Mouse (Mus musculus): ENCODE results near the gene Hnrnpa2b1. TPM values are rescaled to one million over a fixed set of nuclear protein-coding genes. Genes with fewer than 3 reads are reported as not detected.
"Not testable (repeated sequence)": the region's sequence is repeated elsewhere in the genome, so short reads cannot be mapped to it uniquely, and the experiment has no call there.

Gene Hnrnpa2b1
- polyA plus RNA-seq, 1 experiment from 2014 or later: 1,465 TPM

GRCm38 (mm10) chr6:51486076-51486710, 16.5 kb upstream of the Hnrnpa2b1 start:
- no peaks in the 10 kb centered on the region for H3K27me3 ChIP-seq (replicated peaks)
- ATAC-seq (replicated peaks): no peak
- H3K36me3 ChIP-seq (replicated peaks): peaks cover 23% of the 10 kb centered on the region; the same call in 1 of the 2 replicates
- no peak overlapping the region for H3K4me3 ChIP-seq
- H3K4me2 ChIP-seq: no peak overlapping the region
- no peak overlapping the region for H3K9ac ChIP-seq
- no peaks in the 10 kb centered on the region for H3K4me1 ChIP-seq
- no peak overlapping the region for H3K27ac ChIP-seq
- 79% methylated on average over 7 of the region's 7 CpGs for WGBS
- H3K9me3 ChIP-seq: no peaks in the 10 kb centered on the region

GRCm38 (mm10) chr6:51485646-51486045, 16.0 kb upstream of the Hnrnpa2b1 start:
- WGBS: 75% methylated on average over 2 of the region's 2 CpGs
- Histone ChIP-seq H3K9ac (no peak overlapping the region), H3K4me3 (no peak overlapping the region), H3K27me3 (replicated peaks) (no peaks in the 10 kb centered on the region), H3K36me3 (replicated peaks) (peaks cover 26% of the 10 kb centered on the region), H3K27ac (no peak overlapping the region), H3K4me2 (no peak overlapping the region), H3K9me3 (no peaks in the 10 kb centered on the region), H3K4me1 (no peaks in the 10 kb centered on the region)
- no peak for ATAC-seq (replicated peaks)

GRCm38 (mm10) chr6:51484556-51484955, 14.9 kb upstream of the Hnrnpa2b1 start:
- not testable (repeated sequence) for H3K4me1 ChIP-seq; H3K4me2 ChIP-seq; H3K4me3 ChIP-seq; H3K27me3 ChIP-seq (replicated peaks); ATAC-seq (replicated peaks); H3K9ac ChIP-seq; H3K27ac ChIP-seq; H3K9me3 ChIP-seq
- WGBS: 91% methylated on average over 8 of the region's 8 CpGs
- H3K36me3 ChIP-seq (replicated peaks): peaks cover 36% of the 10 kb centered on the region

GRCm38 (mm10) chr6:51483861-51484260, 14.2 kb upstream of the Hnrnpa2b1 start:
- 92% methylated on average over 3 of the region's 3 CpGs for WGBS
- Histone ChIP-seq H3K9ac (no peak overlapping the region), H3K27ac (no peak overlapping the region), H3K27me3 (replicated peaks) (no peaks in the 10 kb centered on the region), H3K9me3 (no peaks in the 10 kb centered on the region), H3K36me3 (replicated peaks) (peaks cover 41% of the 10 kb centered on the region), H3K4me1 (no peaks in the 10 kb centered on the region), H3K4me2 (no peak overlapping the region), H3K4me3 (no peak overlapping the region)
- no peak for ATAC-seq (replicated peaks)

- ATAC-seq (replicated peaks): no peak
- WGBS: 95% methylated on average over 8 of the region's 8 CpGs
- H3K36me3 ChIP-seq (replicated peaks): peaks cover 46% of the 10 kb centered on the region
These were observed 11.9 kb upstream of the Hnrnpa2b1 start for GRCm38 (mm10) chr6:51481548-51481947.

GRCm38 (mm10) chr6:51479136-51479731, 9.5 kb upstream of the Hnrnpa2b1 start:
- ATAC-seq (replicated peaks): no peak
- H3K4me2 ChIP-seq: no peak overlapping the region
- H3K9me3 ChIP-seq: no peaks in the 10 kb centered on the region
- H3K36me3 ChIP-seq (replicated peaks): peaks cover 52% of the 10 kb centered on the region
- WGBS: 94% methylated on average over 4 of the region's 4 CpGs
- H3K27ac ChIP-seq: no peak overlapping the region
- no peak overlapping the region for H3K4me3 ChIP-seq
- no peak overlapping the region for H3K9ac ChIP-seq
- peaks cover under 1% of the 10 kb centered on the region; the same call in 1 of the 2 replicates for H3K4me1 ChIP-seq
- H3K27me3 ChIP-seq (replicated peaks): no peaks in the 10 kb centered on the region

More at GRCm38 (mm10) chr6:51481548-51481947, 11.9 kb upstream of the Hnrnpa2b1 start:
- H3K9me3 ChIP-seq: no peaks in the 10 kb centered on the region
- no peaks in the 10 kb centered on the region for H3K27me3 ChIP-seq (replicated peaks)
- no peak overlapping the region for H3K4me3 ChIP-seq
- H3K4me2 ChIP-seq: no peak overlapping the region
- no peak overlapping the region for H3K27ac ChIP-seq
- no peak overlapping the region for H3K9ac ChIP-seq
- no peaks in the 10 kb centered on the region for H3K4me1 ChIP-seq

- Histone ChIP-seq H3K4me1 (peaks cover 26% of the 10 kb centered on the region), H3K27me3 (replicated peaks) (no peaks in the 10 kb centered on the region), H3K9ac (peak overlapping the region; percentile 37), H3K36me3 (replicated peaks) (peaks cover 19% of the 10 kb centered on the region), H3K27ac (0 out of 2 replicates have a peak overlapping the region, but pooled peaks have one; percentile 13), H3K4me3 (peak overlapping the region; percentile 98), H3K9me3 (no peaks in the 10 kb centered on the region), H3K4me2 (peak overlapping the region; percentile 60)
- WGBS: 37% methylated on average over 4 of the region's 4 CpGs
- no peak for ATAC-seq (replicated peaks)
These were observed 2.5 kb upstream of the Hnrnpa2b1 start for GRCm38 (mm10) chr6:51472213-51472612.

GRCm38 (mm10) chr6:51471782-51472181, 2.1 kb upstream of the Hnrnpa2b1 start:
- H3K4me2 ChIP-seq: peak overlapping the region; percentile 60
- ATAC-seq (replicated peaks): no peak
- H3K27ac ChIP-seq: peak overlapping the region; percentile 13; the same call in 1 of the 2 replicates
- peaks cover 19% of the 10 kb centered on the region for H3K36me3 ChIP-seq (replicated peaks)
- H3K9me3 ChIP-seq: no peaks in the 10 kb centered on the region
- peak overlapping the region; percentile 98 for H3K4me3 ChIP-seq
- 6% methylated on average over 3 of the region's 3 CpGs for WGBS
- peaks cover 31% of the 10 kb centered on the region for H3K4me1 ChIP-seq
- no peaks in the 10 kb centered on the region for H3K27me3 ChIP-seq (replicated peaks)
- peak overlapping the region; percentile 37 for H3K9ac ChIP-seq

GRCm38 (mm10) chr6:51471179-51471505, 1.4 kb upstream of the Hnrnpa2b1 start:
- H3K9me3 ChIP-seq: no peaks in the 10 kb centered on the region
- no peak for ATAC-seq (replicated peaks)
- peak overlapping the region; percentile 60 for H3K4me2 ChIP-seq
- H3K4me3 ChIP-seq: peak overlapping the region; percentile 98
- WGBS: 0% methylated on average over 10 of the region's 10 CpGs
- H3K36me3 ChIP-seq (replicated peaks): peaks cover 20% of the 10 kb centered on the region
- H3K27me3 ChIP-seq (replicated peaks): no peaks in the 10 kb centered on the region
- H3K4me1 ChIP-seq: peaks cover 37% of the 10 kb centered on the region
- peak overlapping the region; percentile 96 for H3K9ac ChIP-seq
- peak overlapping the region; percentile 99 for H3K27ac ChIP-seq

- under 1% methylated on average over 75 of the region's 99 CpGs for WGBS
- peaks cover 43% of the 10 kb centered on the region for H3K4me1 ChIP-seq
These were observed 851 bp upstream of the Hnrnpa2b1 start, which contains the start of gene Cbx3 for GRCm38 (mm10) chr6:51470311-51471178. Cbx3 (plus strand) TSS chr6:51470360.

GRCm38 (mm10) chr6:51468891-51469561, 668 bp downstream of the Hnrnpa2b1 start:
- Histone ChIP-seq H3K9me3 (no peaks in the 10 kb centered on the region), H3K4me1 (peaks cover 49% of the 10 kb centered on the region), H3K4me2 (peak overlapping the region; percentile 60), H3K36me3 (replicated peaks) (peaks cover 22% of the 10 kb centered on the region), H3K9ac (peak overlapping the region; percentile 99), H3K27ac (peak overlapping the region; percentile 99), H3K27me3 (replicated peaks) (no peaks in the 10 kb centered on the region), H3K4me3 (peak overlapping the region; percentile 98)
- peak; percentile 40 for ATAC-seq (replicated peaks)
- under 1% methylated on average over 63 of the region's 63 CpGs for WGBS

More at GRCm38 (mm10) chr6:51470311-51471178, 851 bp upstream of the Hnrnpa2b1 start, which contains the start of gene Cbx3:
- H3K27ac ChIP-seq: peak within 1 kb of the TSS; percentile 99
- peak within 1 kb of the TSS; percentile 99 for H3K9ac ChIP-seq
- no peaks in the 10 kb centered on the region for H3K27me3 ChIP-seq (replicated peaks)
- peak; percentile 82 for ATAC-seq (replicated peaks)
- H3K36me3 ChIP-seq (replicated peaks): peaks cover 21% of the 10 kb centered on the region
- peak within 1 kb of the TSS; percentile 98 for H3K4me3 ChIP-seq
- H3K9me3 ChIP-seq: no peaks in the 10 kb centered on the region
- peak within 1 kb of the TSS; percentile 60 for H3K4me2 ChIP-seq

All from midbrain, embryonic 15.5 days (tissue).